Mouse (Mus musculus) limb, embryonic 11.5 days (tissue): Measurements from ENCODE around the gene Pla1a. TPM values are rescaled to one million over a fixed set of nuclear protein-coding genes. Genes with fewer than 3 reads are reported as not detected.
A peak's percentile ranks its signal among the peaks of the same experiment; 100 is the strongest.

Experiments
- ATAC-seq: fragments of 200-750 bp; cut with Nextera tagmentation; 2 replicates; pipeline ENCODE4 v1.8.0; 2017; ENCODE audit warnings: low read depth; ENCODE audit not compliant: insufficient number of reproducible peaks, low FRiP score, low TSS enrichment
- DNase-seq: peaks from one replicate; pipeline ENCODE4 v3.0.0-alpha.2; 2015; ENCODE audit warnings: low spot score
- H3K27ac ChIP-seq: fragments of 300-500 bp; sonication (generic); replicated peaks from 2 replicates; pipeline ENCODE4 v1.5.1; 2014; ENCODE audit warnings: low read depth, mild to moderate bottlenecking, low read length
- H3K27me3 ChIP-seq: fragments of 300-500 bp; sonication (generic); 2 replicates; pipeline ENCODE4 v1.6.1; 2014; ENCODE audit warnings: mild to moderate bottlenecking, low read length, mixed read lengths; ENCODE audit not compliant: control insufficient read depth, insufficient read depth
- H3K36me3 ChIP-seq: fragments of 300-500 bp; sonication (generic); 2 replicates; pipeline ENCODE4 v1.6.1; 2014; ENCODE audit warnings: mild to moderate bottlenecking, low read length, moderate library complexity, mixed read lengths; ENCODE audit not compliant: control insufficient read depth, insufficient read depth
- H3K4me1 ChIP-seq: fragments of 300-500 bp; sonication (generic); 2 replicates; pipeline ENCODE4 v1.6.1; 2014; ENCODE audit warnings: low read length, mixed read lengths; ENCODE audit not compliant: control insufficient read depth, insufficient read depth
- H3K4me2 ChIP-seq: fragments of 300-500 bp; sonication (generic); 2 replicates; pipeline ENCODE4 v1.6.1; 2014; ENCODE audit warnings: low read depth, mild to moderate bottlenecking, moderate library complexity; ENCODE audit not compliant: severe bottlenecking
- H3K4me3 ChIP-seq: fragments of 300-500 bp; sonication (generic); 2 replicates; pipeline ENCODE4 v1.5.1; 2014; ENCODE audit warnings: low read depth, low read length
- H3K9ac ChIP-seq: fragments of 300-500 bp; sonication (generic); 2 replicates; pipeline ENCODE4 v1.6.1; 2014; ENCODE audit warnings: mild to moderate bottlenecking, low read length
- H3K9me3 ChIP-seq: fragments of 300-500 bp; sonication (generic); 2 replicates; pipeline ENCODE4 v1.6.1; 2016; ENCODE audit warnings: low read length; ENCODE audit not compliant: control insufficient read depth
- WGBS: fragments of 180-500 bp; shearing (Covaris S2); extraction: QIAGEN DNeasy Blood & Tissue Kit; methylation state at CpG from one replicate; pipeline ENCODE4 v1.1.7; 2014; 5-methylcytosine and 5-hydroxymethylcytosine counted together
- polyA plus RNA-seq: library from polyadenylated mRNA; unstranded; fragments of >200 nt; fragmentation: Nextera tagmentation; extraction: Ambion mirVana; gene quantifications from 2 replicates; pipeline ENCODE4 v1.2.1, GENCODE M21; 2014

The Pla1a gene
- polyA plus RNA-seq, 1 experiment from 2014 or later, result 0.07 TPM

DNA sequence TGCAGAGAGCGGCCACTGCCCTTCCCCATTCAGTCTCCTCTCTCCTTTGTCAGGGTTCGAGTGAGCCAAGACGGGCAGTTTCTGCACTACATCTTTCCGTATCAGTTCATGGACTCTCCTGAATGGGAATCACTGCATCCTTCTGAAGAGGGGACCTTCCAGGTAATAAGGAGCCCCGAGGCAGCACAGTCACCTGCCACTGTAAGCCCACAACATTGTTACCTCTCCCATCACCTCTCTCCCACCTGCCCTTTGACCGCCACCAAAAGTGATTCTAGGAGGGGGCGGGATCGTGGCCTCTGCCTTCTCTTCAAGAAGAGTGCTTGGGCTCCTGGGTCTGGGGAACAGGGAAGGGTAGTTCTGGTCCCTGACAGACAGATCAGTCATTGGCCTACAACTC, 63.5 kb downstream of the Pla1a start:
- no peaks in the 10 kb centered on the region for H3K27me3 ChIP-seq
- DNase-seq (no peak), ATAC-seq (no peak)
- H3K9ac ChIP-seq, result no peak overlapping the region
- H3K27ac ChIP-seq, result no peak overlapping the region
- H3K4me2 ChIP-seq, result no peak overlapping the region
- 88% methylated on average over 8 of the region's 8 CpGs for WGBS
- no peaks in the 10 kb centered on the region for H3K9me3 ChIP-seq
- no peaks in the 10 kb centered on the region for H3K4me1 ChIP-seq
- H3K36me3 ChIP-seq, result no peaks in the 10 kb centered on the region
- no peak overlapping the region for H3K4me3 ChIP-seq

DNA sequence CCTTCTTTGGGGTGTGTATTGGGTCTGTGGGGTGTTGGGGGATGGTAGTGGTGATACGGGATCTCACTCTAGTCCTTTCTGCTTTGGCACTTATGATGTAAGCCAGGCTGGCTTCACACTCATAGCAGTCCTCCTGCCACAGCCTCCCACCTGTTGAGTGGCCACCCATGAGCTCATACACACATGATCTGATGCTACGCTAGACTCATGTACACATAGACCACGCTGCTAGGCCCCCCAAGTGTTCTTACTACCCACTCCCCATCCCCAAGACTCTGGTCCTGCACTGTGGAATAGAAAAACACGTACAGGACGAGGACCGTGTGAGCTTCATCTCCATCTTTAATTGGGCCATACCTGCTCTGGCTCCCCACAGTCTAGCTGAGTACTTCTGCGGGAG, 63.9 kb downstream of the Pla1a start:
- H3K4me1 ChIP-seq, result no peaks in the 10 kb centered on the region
- WGBS, result 77% methylated on average over 7 of the region's 7 CpGs

DNA sequence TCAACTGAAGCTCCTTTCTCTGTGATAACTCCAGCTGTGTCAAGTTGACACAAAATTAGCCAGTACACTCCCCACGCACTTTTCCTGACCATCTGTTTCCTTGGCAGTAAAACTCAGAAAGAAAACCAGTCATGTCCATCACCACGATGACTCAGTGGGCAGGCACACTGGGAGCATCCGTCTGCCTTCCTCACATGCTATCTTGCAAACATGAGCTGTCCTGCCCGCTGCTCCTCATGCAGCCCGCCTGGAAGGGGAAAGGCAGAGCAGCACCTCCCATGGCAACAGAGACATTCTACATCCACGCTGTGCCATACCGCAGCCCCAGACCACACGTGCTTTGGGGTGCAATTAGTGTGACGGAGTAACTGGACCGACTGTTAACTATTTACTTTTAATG, 64.6 kb downstream of the Pla1a start:
- Histone ChIP-seq H3K9ac (no peak overlapping the region), H3K27me3 (no peaks in the 10 kb centered on the region), H3K27ac (no peak overlapping the region), H3K4me3 (no peak overlapping the region), H3K36me3 (no peaks in the 10 kb centered on the region), H3K4me2 (no peak overlapping the region), H3K4me1 (no peaks in the 10 kb centered on the region), H3K9me3 (no peaks in the 10 kb centered on the region)
- no peak for DNase-seq
- no peak for ATAC-seq
- 44% methylated on average over 10 of the region's 10 CpGs for WGBS

More for the DNA sequence above, 63.9 kb downstream of the Pla1a start:
- Histone ChIP-seq H3K4me3 (no peak overlapping the region), H3K27ac (no peak overlapping the region), H3K9me3 (no peaks in the 10 kb centered on the region), H3K36me3 (no peaks in the 10 kb centered on the region), H3K27me3 (no peaks in the 10 kb centered on the region), H3K9ac (no peak overlapping the region), H3K4me2 (no peak overlapping the region)
- ATAC-seq, result no peak
- DNase-seq, result no peak

DNA sequence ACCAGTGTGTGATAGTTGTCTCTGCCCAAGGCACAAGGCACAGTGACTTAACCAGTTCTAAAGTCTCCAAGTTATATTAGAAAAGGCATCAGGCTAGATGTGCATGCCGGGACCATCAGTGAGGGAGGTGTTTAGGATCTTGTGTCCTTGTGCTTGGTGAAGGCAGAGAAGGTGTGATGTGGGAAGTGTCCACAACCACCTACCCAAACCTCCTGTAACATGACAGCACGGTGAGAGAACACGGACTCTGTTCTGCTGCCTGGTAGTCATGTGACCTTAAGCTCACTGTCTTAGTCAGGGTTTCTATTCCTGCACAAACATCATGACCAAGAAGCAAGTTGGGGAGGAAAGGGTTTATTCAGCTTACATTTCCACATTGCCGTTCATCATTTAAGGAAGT, 66.7 kb downstream of the Pla1a start:
- H3K27ac ChIP-seq, result no peak overlapping the region
- no peak overlapping the region for H3K9ac ChIP-seq
- 89% methylated on average over 4 of the region's 4 CpGs for WGBS
- ATAC-seq (no peak), DNase-seq (no peak)
- no peaks in the 10 kb centered on the region for H3K9me3 ChIP-seq
- no peaks in the 10 kb centered on the region for H3K27me3 ChIP-seq
- no peak overlapping the region for H3K4me3 ChIP-seq
- peaks cover 8% of the 10 kb centered on the region; the same call in 1 of the 2 replicates for H3K4me1 ChIP-seq
- H3K36me3 ChIP-seq, result no peaks in the 10 kb centered on the region
- no peak overlapping the region for H3K4me2 ChIP-seq

DNA sequence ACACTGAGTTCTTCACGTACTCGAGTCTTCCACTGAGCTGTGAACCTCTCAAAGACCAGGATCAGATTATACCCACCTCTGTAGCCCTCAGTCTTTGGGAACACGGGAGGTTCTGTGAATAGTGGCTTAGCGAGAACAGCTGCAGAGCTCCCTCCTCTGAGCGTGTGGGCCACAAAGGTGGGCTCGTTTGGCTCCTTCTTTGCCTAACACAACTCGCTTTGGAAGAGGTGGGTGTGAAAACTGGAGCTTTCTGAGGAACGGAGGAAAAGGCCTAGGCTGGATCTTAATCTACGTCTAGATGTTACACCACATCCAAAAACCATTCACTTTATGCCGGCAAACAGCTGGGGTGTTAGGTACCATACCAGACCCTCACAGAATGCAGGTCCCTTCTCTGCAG, 67.6 kb downstream of the Pla1a start:
- peaks cover 8% of the 10 kb centered on the region; the same call in 1 of the 2 replicates for H3K4me1 ChIP-seq
- no peaks in the 10 kb centered on the region for H3K27me3 ChIP-seq
- no peak overlapping the region for H3K4me3 ChIP-seq
- H3K27ac ChIP-seq, result no peak overlapping the region
- DNase-seq (no peak), ATAC-seq (no peak)
- H3K36me3 ChIP-seq, result no peaks in the 10 kb centered on the region
- no peaks in the 10 kb centered on the region for H3K9me3 ChIP-seq
- H3K9ac ChIP-seq, result no peak overlapping the region
- WGBS, result 85% methylated on average over 10 of the region's 10 CpGs
- no peak overlapping the region for H3K4me2 ChIP-seq

DNA sequence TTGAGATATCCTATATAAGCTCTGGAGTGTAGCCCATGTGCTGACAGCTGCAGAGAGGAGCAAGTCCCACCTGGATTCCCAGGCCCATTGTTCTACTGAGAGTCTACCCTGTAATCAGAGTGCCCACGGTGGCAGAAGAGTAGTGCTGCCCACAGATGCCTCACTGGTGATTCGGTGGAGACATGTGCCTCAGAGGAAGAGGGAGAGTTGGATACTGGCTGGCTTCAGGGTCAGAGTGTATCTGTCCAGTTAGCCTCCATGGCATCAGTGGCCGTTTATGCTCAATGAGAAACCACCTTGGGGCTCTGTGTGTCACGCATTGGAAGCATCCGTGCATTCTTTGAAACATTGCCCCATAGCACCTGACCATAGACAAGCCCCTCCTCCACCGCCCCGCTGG, 69.3 kb downstream of the Pla1a start:
- Histone ChIP-seq H3K36me3 (no peaks in the 10 kb centered on the region), H3K9ac (no peak overlapping the region), H3K4me3 (no peak overlapping the region), H3K4me1 (peaks cover 8% of the 10 kb centered on the region; the same call in 1 of the 2 replicates), H3K9me3 (no peaks in the 10 kb centered on the region), H3K27ac (no peak overlapping the region), H3K4me2 (no peak overlapping the region), H3K27me3 (no peaks in the 10 kb centered on the region)
- 89% methylated on average over 7 of the region's 7 CpGs for WGBS
- DNase-seq, result no peak
- ATAC-seq, result no peak

DNA sequence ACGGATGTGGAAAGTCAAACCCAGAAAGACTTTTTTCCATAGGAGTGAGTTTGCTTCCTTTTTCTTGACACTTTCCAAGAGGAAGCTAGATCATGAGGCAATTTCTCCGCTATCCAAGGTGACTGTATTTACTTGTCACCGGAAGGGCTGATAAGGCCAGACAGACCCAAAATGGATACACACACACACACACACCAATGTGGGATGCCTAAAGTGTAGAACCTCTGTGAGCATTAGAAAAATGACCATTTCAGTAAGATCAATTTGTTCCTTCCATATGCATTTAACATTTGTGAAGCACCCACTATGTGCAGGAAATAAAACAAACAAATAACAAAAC, 69.7 kb downstream of the Pla1a start:
- H3K27ac ChIP-seq, result no peak overlapping the region
- 81% methylated on average over 3 of the region's 3 CpGs for WGBS
- no peak for ATAC-seq

DNA sequence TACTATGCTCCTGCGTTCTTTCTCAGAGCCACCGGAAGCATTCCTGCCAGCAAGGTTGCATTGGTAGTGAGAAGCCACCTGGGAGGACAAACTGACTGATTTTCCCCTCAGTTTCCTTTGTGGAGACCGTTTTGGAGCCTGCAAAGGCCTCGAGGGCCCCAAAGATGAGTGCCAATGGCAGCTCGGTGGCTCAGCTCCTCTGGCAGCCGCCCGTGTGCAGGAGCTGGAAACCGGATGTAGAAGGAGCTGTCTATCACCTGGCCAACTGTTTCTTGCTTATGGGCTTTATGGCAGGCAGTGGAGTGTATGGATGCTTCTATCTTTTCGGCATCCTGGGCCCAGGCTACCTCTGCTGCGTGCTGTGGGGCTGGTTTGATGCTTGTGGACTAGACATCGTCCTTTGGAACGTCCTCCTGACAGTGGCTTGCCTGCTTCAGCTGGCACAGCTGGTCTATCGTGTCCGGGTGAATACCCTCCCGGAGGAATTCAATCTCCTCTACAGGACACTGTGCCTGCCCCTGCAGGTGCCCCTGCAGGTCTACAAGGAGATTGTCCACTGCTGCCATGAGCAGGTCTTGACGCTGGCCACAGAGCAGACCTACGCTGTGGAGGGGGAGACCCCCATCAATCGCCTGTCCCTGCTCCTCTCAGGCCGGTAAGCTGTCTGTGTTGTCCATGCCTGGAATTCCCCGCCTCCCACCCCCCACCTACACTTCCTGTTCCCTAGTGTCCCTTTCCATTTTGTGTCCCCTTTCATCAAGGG, 70.3 kb downstream of the Pla1a start:
- H3K9me3 ChIP-seq, result no peaks in the 10 kb centered on the region
- no peak overlapping the region for H3K27ac ChIP-seq
- H3K4me3 ChIP-seq, result no peak overlapping the region
- no peak overlapping the region for H3K4me2 ChIP-seq
- DNase-seq, result no peak
- 75% methylated on average over 20 of the region's 20 CpGs for WGBS
- H3K9ac ChIP-seq, result no peak overlapping the region
- H3K27me3 ChIP-seq, result no peaks in the 10 kb centered on the region
- no peaks in the 10 kb centered on the region for H3K36me3 ChIP-seq
- ATAC-seq, result no peak
- H3K4me1 ChIP-seq, result peaks cover 8% of the 10 kb centered on the region; the same call in 1 of the 2 replicates

More for the DNA sequence above, 69.7 kb downstream of the Pla1a start:
- no peak for DNase-seq
- no peak overlapping the region for H3K4me2 ChIP-seq
- H3K36me3 ChIP-seq, result no peaks in the 10 kb centered on the region
- peaks cover 8% of the 10 kb centered on the region; the same call in 1 of the 2 replicates for H3K4me1 ChIP-seq
- no peaks in the 10 kb centered on the region for H3K9me3 ChIP-seq
- no peak overlapping the region for H3K4me3 ChIP-seq
- H3K27me3 ChIP-seq, result no peaks in the 10 kb centered on the region
- H3K9ac ChIP-seq, result no peak overlapping the region

DNA sequence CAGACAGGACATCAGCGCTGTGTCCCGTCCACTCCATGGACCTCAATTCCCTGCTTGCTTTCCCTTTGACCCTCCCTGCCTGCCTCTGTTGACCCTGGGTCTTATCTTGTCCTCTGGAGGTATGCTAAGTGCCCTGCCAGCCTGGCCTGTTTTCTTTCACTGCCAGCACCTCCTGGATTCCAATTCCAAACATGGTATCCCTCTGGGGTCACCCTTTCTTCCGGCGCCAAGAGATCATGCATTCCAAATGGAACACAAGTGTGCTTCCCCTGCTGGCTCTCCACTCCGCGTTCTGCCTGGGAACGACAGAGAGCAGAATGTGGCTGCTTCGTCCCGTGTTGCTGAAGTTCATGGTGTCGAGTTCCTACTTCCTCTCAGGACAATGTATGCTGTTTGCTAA, 71.0 kb downstream of the Pla1a start, which contains the start of gene Popdc2:
Gene Popdc2 (plus strand): TSS at position 277 of the 400 bp plus-strand sequence.
- 17% methylated on average over 10 of the region's 10 CpGs for WGBS
- H3K4me2 ChIP-seq, result 0 out of 2 replicates have a peak within 1 kb of the TSS, but pooled peaks have one; percentile 8

More for the DNA sequence above, 71.0 kb downstream of the Pla1a start, which contains the start of gene Popdc2:
- H3K36me3 ChIP-seq, result no peaks in the 10 kb centered on the region
- H3K9me3 ChIP-seq, result no peaks in the 10 kb centered on the region
- peak; percentile 26 for DNase-seq
- no peak within 1 kb of the TSS for H3K4me3 ChIP-seq
- peaks cover 8% of the 10 kb centered on the region; the same call in 1 of the 2 replicates for H3K4me1 ChIP-seq
- no peaks in the 10 kb centered on the region for H3K27me3 ChIP-seq
- no peak for ATAC-seq
- no peak within 1 kb of the TSS for H3K27ac ChIP-seq
- H3K9ac ChIP-seq, result 0 out of 2 replicates have a peak within 1 kb of the TSS, but pooled peaks have one; percentile 9
